Mouse (Mus musculus) activated CD4-positive, CD25-positive, alpha-beta regulatory T cell, adult 4 months (primary cell): ENCODE results near the gene Dnaic2. TPM values are rescaled to one million over a fixed set of nuclear protein-coding genes. Genes with fewer than 3 reads are reported as not detected.

Source experiments
- ATAC-seq: one replicate; pipeline ENCODE4 v1.8.0; 2017
- polyA plus RNA-seq, 2 experiments: library from polyadenylated mRNA; unstranded; fragments of 100-300 nt; shearing (Covaris generic); gene quantifications; one replicate each; pipeline ENCODE4 v1.2.1; 2017

Gene Dnaic2
- polyA plus RNA-seq, 2 experiments from 2014 or later: not detected

DNA sequence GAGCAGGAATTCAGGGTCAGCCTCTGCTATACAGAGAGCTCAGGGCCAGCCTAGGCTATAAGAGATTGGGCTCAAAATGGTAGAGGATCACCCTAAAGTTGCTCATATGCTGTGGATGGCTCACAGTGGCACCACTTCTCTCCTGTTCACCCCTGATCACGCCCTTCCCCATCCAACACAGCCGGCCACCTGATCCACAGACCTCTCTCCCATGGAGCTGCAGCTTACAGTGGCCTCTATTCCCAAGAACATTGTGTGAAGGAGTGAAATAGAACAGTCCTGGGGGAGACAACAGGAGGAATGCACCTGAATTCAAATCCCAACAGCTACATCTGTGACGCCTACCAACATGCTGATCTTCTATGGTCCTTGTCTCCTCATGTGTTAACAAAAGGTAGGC is 71.4 kb downstream of the Dnaic2 start, which contains the start of gene Gpr142:
TSS of gene Gpr142 (plus strand) at position 301 of the 400 bp plus-strand sequence.
- no peak for ATAC-seq

DNA sequence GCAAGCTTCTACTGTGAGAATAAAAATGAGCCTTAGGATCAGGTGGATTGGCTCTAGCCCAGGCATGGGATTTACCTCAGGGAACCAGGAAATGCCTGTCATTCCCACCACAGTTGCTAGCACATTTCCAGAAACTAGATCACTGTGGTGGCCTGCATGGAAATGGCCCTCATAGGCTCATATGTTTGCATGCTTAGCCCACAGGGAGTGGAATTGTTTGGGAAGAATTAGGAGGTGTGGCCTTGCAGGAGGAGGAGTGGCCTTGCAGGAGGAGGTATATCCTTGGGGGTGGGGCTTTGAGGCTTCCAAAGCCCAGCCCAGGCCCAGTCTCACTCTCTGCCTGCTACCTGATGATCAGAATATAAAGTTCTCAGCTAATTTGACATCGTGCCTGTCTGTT is 74.7 kb downstream of the Dnaic2 start:
- no peak for ATAC-seq

DNA sequence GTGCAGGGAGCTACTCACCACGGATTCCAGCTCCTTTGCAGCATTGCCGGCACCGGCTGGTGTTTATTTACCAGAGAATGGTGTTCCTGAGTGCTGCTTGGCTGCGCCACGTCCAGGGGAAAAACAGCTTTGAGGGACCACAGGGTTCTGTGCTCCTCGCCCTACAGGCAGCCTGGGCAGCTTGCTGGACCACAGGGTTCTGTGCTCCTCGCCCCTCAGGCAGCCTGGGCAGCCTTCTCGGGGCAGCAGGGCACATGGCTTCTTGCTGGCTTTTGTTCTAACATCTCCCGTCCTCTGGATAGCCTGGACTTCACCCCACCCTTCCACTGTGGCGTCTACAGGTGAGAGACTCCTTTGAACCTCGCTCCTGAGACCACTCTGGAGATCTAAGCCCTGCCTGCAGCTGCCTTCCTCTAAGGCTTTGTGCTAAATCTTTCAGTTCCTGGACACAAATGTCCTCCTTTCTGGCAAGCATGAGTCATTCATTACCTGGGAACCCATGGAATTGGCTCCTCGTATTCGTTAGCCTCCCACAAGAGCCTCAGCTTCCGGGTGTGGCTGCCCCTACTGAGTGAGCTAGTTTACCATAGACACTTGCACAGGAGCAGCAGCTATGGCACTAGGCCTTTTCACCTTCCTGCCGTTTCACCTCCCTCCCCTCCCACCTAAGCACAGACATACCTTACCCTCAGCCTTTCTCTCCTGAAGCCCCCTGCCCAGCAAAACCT is 75.5 kb downstream of the Dnaic2 start:
- ATAC-seq: no peak

DNA sequence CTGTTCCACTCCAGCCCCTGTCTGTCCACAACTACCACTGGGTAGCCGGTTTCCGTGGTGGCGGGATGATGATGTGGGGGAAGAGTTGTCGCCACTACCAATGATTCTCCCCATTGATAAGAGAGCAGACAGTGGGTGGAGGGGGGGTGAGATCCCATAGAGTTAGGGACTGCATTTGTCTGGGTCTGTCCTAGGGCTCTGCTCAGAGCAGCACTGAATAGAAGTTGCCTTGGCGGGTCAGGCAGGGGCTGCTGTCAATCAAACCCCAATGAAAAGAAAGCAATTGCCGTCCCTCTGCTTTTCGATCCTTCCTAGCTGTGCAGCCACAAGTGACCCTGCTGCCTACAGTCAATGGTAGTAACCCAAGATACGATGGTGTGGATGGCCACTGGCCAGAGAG is 76.8 kb downstream of the Dnaic2 start:
- ATAC-seq: no peak

DNA sequence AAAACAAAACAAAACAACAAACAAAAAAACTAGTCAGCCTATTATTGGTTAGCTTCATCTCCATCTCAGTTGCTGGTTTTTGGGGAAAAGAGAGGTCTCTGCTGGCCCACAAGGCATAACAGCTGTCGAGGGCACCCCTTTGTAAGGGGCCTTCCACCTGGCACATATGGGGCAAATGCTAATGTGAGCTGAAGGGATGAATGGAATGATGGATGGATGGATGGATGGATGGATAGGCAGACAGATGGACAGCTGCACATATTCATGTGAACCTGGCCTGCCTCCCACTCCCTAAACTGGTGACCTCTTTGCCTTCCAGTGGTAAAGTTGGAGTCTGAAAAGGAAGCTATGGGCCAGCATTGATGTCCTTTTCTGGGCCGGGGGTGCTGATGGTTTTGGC is 79.8 kb downstream of the Dnaic2 start:
- no peak for ATAC-seq

Other genes starting within 250 kb of the Dnaic2 start
- 1,000 to 10,000 TPM; 1,043 to 1,380 TPM for gene Rpl38, start 58.9 kb upstream of the Dnaic2 start, polyA plus RNA-seq
- gene Ttyh2, start 52.0 kb upstream of the Dnaic2 start, polyA plus RNA-seq: 1 to 10 TPM; 2.4 to 3.3 TPM
- gene Kif19a, start 38.0 kb downstream of the Dnaic2 start, polyA plus RNA-seq: under 1 TPM in 1 of 2 experiments, not detected in 1; 0.22 TPM
- not detected for gene Btbd17, start 68.5 kb downstream of the Dnaic2 start, polyA plus RNA-seq
- gene Gpr142, start 71.5 kb downstream of the Dnaic2 start, polyA plus RNA-seq: not detected
- gene Gprc5c, start 123.7 kb downstream of the Dnaic2 start, polyA plus RNA-seq: under 1 TPM in 1 of 2 experiments, not detected in 1; 0.15 TPM
- gene Cd300a, start 162.6 kb downstream of the Dnaic2 start, polyA plus RNA-seq: under 1 TPM in 1 of 2 experiments, not detected in 1; 0.12 TPM
- under 1 TPM in 1 of 2 experiments, not detected in 1; 0.32 TPM for gene Cd300lb, start 207.0 kb downstream of the Dnaic2 start, polyA plus RNA-seq
- gene Cd300c, start 241.7 kb downstream of the Dnaic2 start, polyA plus RNA-seq: not detected